Mouse (Mus musculus): ENCODE results near the gene Slc26a10. TPM values are rescaled to one million over a fixed set of nuclear protein-coding genes. Genes with fewer than 3 reads are reported as not detected.
"Not testable (repeated sequence)": the region's sequence is repeated elsewhere in the genome, so short reads cannot be mapped to it uniquely, and the experiment has no call there.

Gene Slc26a10
- total RNA-seq, 2 experiments from 2014 or later: 2.0 to 2.6 TPM

DNA sequence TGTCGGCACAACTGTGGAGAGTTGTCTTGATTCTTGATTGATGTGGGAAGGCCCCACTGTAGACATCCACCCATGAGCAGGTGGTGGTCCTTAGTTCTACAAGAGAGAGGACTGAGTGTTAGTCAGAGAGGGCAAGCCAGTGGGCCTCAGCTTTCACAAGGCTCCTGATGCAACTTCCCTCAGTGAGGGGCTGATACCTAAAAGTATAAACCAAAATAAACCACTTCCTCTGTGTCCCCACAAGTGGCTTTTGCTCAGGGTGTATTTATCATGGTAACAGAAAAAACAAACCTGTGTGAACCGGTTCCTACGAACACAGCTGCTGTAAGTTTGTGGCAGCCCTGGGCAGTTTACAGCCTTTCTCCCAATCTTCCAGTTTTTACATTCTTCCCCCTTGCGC is 43.9 kb downstream of the Slc26a10 start:
- no peak for DNase-seq (ENCODE audit: low spot score in 2 of 2)

DNA sequence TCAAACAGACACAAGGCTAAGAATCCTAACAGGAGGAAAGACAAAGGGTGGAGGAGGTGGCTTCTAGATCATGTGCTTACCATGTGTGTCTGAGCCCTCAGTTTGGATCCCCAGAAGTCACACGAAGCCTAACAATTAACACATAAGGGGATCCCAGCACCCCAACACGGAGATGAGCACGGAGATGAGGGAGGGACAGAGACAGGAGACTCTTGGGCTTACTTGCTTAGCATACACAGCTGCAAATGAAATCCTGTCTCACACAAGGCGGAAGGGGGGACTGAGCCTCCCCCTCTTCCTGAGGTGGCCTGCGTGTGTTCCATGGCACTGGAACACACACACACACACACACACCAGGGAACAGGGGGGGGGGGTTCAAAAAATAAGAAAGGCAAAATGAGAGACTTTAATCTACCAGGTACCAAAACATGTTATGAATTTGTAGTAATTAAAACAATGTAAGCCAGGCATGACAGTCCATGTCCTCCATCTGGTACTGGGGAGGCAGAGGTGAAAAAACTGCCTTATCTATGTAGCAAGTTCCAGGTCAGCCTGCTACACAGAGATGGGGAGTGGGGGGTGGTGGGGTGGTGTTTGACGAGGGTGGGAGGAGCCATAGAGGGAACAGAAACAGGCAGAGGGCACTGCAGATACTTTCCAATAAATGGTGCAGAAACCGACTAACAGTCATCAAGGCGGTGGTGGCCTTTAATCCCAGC is 45.2 kb downstream of the Slc26a10 start:
- no peak for DNase-seq (ENCODE audit: low spot score in 2 of 2)

DNA sequence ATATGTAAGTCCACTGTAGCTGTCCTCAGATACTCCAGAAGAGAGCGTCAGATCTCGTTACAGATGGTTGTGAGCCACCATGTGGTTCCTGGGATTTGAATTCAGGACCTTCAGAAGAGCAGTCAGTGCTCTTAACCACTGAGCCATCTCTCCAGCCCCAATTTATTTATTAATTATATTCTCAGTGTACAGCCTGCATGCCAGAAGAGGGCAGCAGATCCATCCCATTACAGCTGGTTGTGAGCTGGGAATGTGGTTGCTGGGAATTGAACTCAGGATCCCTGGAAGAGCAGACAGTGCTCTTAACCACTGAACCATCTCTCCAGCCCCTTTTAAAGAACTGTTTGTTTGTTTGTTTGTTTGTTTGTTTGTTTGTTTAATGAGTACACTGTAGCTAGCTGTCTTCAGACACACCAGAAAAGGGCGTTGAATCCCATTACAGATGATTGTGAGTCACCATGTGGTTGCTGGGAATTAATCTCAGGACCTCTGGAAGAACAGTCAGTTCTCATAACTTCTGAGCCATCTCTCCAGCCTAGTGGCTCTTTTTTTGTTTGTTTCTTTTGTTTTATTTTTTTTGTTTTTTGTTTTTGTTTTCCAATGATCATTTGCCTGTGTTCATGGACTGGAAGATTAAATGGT is 45.9 kb downstream of the Slc26a10 start:
- not testable (repeated sequence) for DNase-seq (ENCODE audit: low spot score in 2 of 2)

DNA sequence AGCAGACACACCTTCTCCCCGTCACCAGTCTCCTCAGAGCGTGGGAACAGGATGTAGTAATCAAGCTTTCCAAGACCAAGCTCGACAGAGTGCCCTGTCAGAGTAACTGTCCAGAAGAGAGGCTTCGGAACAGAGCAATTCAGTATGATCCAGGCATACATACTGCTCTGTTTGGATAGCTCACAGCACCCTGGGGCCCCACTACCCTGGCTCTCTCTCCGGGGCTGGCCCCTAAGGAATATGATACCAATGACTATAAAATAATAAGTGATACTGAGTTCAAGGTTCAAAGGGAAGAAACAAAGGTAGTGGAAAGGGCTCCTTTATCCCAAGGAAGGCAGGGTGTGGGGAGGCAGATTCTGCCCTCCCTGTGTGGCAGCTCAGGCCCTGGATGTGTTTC is 48.0 kb downstream of the Slc26a10 start:
- DNase-seq (ENCODE audit: low spot score in 2 of 2): no peak

DNA sequence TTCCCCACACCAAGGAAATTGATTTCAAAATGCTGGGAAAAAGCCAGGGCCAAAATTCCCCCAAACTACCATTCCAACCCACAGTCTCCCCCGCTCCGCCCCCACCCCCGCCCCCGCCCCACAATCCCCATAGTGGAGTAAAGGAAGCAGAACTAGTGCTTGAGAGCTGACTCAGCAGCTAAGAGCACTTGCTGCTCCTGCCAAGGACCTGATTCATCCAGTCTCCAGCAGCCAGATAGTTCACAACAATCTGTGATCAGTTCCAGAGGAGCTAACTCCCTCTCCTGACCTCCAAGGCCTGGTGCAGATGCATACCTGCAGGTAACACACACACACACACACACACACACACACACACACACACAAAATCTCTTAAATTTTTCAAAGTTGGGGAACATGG is 51.0 kb downstream of the Slc26a10 start:
- no peak for DNase-seq (ENCODE audit: low spot score in 2 of 2)

DNA sequence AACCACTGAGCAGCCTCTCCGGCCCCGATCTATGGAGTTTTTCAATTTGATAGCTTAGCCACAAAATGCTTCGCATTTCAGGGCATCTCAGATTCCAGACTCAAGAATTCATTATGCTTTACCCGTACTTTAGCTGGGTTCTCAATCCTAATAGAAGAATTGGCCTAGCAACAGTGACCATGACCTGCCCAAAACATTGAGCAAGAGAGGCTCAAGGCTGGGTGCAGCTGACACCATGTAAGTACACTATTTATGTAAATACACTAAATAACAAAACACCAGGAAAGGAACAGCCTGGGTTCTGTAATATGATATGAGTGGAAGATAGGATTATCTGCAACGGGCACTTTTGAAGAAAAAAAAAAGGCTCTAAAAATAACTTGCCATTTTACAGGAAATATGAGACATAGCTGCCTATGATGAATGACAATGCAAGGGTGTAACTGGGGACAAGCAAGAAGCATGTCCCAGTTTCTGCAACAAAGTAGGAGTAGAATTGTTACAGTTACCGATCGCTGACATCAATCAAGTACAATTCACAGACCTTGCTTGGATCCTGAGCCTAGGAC is 52.6 kb downstream of the Slc26a10 start:
- DNase-seq (ENCODE audit: low spot score in 2 of 2): no peak

DNA sequence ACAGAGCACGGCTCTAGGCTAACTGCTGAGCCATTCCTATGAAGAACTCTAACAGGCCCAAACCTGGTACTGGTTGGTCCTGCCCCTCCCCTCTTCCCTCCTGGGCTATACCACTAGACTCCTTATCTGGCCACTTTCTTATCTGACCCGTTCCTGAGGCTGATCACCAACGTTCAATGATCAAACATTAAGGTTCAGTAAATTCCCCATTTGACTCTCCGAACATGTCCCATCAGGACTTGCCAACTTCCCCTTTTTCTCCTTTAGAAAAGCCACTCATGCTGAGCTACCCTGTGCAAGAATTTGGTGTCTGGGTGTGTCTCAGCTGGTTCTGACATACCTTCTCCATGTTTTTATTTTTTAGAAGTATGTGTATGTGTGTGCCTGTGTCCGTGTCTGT is 53.9 kb downstream of the Slc26a10 start:
- no peak for DNase-seq (ENCODE audit: low spot score in 2 of 2)

DNA sequence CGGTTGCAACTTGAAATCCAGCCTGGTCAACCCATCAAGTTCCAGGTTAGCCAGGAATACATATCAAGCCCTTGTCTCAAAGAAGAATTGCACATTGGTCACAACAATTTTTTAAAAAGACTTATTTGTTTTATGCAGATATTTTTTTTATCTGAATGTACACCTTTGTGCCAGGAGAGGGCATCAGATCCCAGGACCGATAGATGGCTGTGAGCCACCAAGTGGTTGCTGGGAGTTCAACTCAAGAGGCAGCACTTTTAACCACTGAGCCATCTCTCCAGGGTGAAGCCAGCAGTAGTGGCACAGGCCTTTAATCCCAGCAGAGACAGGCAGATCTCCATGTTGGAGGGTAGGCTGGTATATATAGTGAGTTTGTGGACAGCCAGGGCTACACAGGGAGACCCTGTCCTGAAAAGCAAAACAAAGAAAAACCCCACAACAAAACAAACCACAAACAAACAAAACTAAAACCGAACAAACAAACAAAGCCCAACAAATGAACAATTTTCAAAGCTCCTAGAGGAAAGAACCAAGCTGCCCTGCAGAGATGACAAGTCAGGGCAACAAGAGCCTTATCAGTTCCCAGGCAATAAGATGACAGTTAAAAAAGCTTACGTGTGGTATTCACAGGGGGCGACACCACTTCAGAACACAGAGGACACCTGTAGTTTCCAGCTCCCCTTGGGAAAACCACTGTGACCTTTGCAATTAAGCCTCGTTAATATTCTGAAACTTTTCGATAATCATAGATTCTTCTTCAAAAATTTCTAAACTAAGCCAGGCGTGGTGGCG is 55.0 kb downstream of the Slc26a10 start:
- DNase-seq (ENCODE audit: low spot score in 2 of 2): peak in 1 of 2 experiments; percentile 41

DNA sequence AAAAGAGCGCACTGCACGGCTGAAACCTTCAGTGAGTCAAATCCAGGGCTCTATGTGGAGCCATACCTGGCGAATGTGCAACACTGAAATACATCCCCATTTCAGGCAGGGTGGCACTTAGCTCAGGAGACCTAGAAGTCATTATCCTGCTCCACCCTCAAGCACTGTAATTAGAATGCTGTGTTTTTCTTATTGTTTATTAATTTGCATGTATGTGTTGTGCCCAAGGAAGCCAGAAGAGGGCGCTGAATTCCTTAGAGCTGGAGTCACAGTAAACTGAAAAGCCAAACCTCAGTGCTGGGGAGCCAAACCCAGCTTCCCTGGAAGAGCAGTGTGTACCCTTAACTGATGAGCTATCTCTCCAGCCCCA is 57.0 kb downstream of the Slc26a10 start:
- peak; percentile 77 to 79 for DNase-seq (ENCODE audit: low spot score in 2 of 2)

DNA sequence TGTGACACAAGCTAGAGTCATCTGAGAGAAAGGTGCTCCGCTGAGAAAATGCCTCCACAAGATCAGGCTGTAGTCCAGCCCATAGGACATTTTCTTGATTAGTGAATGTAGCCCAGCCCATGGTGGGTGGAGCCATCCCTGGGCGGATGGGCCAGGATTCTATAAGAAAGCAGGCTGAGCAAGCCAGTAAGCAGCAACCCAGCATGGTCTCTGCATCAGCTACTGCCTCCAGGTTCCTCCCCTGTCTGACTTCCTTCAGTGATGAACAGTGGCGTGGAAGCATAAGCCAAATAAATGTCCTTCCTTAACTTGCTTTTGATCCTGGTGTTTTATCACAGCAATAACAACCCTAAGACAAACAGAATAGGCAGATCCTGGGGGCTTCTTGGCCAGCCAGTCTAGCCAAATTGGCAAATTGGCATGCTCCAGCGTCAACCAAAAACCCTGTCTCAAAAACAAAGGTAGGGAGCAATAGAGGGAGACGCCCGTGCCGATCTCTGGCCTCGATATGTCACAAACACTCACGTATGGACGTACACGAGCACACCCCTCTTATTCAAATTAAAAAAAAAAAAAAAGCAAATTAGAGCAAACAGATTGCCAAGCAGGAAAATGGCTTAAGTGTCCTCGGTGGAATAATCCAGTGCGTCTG is 57.5 kb downstream of the Slc26a10 start:
- peak in 1 of 2 experiments; percentile 32 for DNase-seq (ENCODE audit: low spot score in 2 of 2)

DNA sequence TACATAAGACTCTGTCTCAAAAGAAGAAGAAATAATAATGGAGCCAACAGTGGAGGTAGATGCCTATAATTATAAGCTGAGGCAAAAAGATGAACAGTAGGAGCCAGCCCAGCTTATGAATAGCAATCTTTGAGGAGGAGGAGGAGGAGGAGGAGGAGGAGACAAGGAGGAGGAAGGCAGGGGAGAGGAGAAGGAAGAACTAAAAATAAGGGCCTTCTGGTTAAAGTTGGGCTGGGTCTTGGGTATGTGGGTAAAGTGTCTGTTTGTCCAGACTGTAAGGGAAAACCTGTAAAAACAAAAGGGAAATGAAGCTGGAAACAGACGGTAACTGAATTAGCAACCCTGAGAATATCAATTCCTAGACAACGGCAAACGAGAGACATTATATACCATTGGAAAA is 58.4 kb downstream of the Slc26a10 start:
- DNase-seq (ENCODE audit: low spot score in 2 of 2): no peak

Other genes starting within 250 kb of the Slc26a10 start
- 10 to 100 TPM; 78.9 to 88.9 TPM for gene Ctdsp2, start 201.9 kb downstream of the Slc26a10 start, total RNA-seq (2021)
- gene Avil, start 179.9 kb downstream of the Slc26a10 start, total RNA-seq (2021): under 1 TPM; 0.11 to 0.18 TPM
- 10 to 100 TPM; 31.4 to 36.3 TPM for gene Tsfm, start 149.8 kb downstream of the Slc26a10 start, total RNA-seq (2021)
- 10 to 100 TPM; 12.6 to 14.0 TPM for gene Mettl1, start 139.2 kb downstream of the Slc26a10 start, total RNA-seq (2021)
- under 1 TPM; 0.27 to 0.34 TPM for gene Eef1akmt3, start 139.1 kb downstream of the Slc26a10 start, total RNA-seq (2021)
- gene Cyp27b1, start 132.4 kb downstream of the Slc26a10 start, total RNA-seq (2021): under 1 TPM; 0.45 to 0.75 TPM
- gene March9, start 120.5 kb downstream of the Slc26a10 start, total RNA-seq (2021): 10 to 100 TPM; 48.6 to 48.9 TPM
- 100 to 1,000 TPM; 157 to 178 TPM for gene Cdk4, start 117.1 kb downstream of the Slc26a10 start, total RNA-seq (2021)
- gene Tspan31, start 110.4 kb downstream of the Slc26a10 start, total RNA-seq (2021): 10 to 100 TPM; 59.9 to 63.4 TPM
- gene Agap2, start 105.4 kb downstream of the Slc26a10 start, total RNA-seq (2021): 100 to 1,000 TPM; 542 to 553 TPM
- gene Os9, start 59.5 kb downstream of the Slc26a10 start, total RNA-seq (2021): 10 to 100 TPM; 94.3 to 98.3 TPM
- gene B4galnt1, start 15.4 kb downstream of the Slc26a10 start, total RNA-seq (2021): 100 to 1,000 TPM; 107 to 116 TPM
- gene Arhgef25, start 9.4 kb upstream of the Slc26a10 start, total RNA-seq (2021): 100 to 1,000 TPM; 125 to 132 TPM
- gene Dtx3, start 15.1 kb upstream of the Slc26a10 start, total RNA-seq (2021): 100 to 1,000 TPM; 187 to 203 TPM
- 10 to 100 TPM; 38.3 to 38.4 TPM for gene Pip4k2c, start 30.9 kb upstream of the Slc26a10 start, total RNA-seq (2021)
- 100 to 1,000 TPM; 360 to 377 TPM for gene Kif5a, start 82.7 kb upstream of the Slc26a10 start, total RNA-seq (2021)
- gene Dctn2, start 85.7 kb upstream of the Slc26a10 start, total RNA-seq (2021): 100 to 1,000 TPM; 312 to 315 TPM
- 10 to 100 TPM; 44.8 to 58.7 TPM for gene Mbd6, start 108.4 kb upstream of the Slc26a10 start, total RNA-seq (2021)
- 10 to 100 TPM; 53.9 to 57.7 TPM for gene Mars, start 131.1 kb upstream of the Slc26a10 start, total RNA-seq (2021)
- 1 to 10 TPM; 1.1 to 1.2 TPM for gene Arhgap9, start 141.3 kb upstream of the Slc26a10 start, total RNA-seq (2021)
- gene Gli1, start 161.3 kb upstream of the Slc26a10 start, total RNA-seq (2021): 1 to 10 TPM; 1.7 to 3.1 TPM
- gene Inhbe, start 173.8 kb upstream of the Slc26a10 start, total RNA-seq (2021): not detected
- not detected for gene Inhbc, start 189.8 kb upstream of the Slc26a10 start, total RNA-seq (2021)
- 100 to 1,000 TPM; 174 to 178 TPM for gene R3hdm2, start 199.7 kb upstream of the Slc26a10 start, total RNA-seq (2021)

All from layer of hippocampus, postnatal 10 days (tissue).